Mouse (Mus musculus): ENCODE results near the gene Rnaseh2c. TPM values are rescaled to one million over a fixed set of nuclear protein-coding genes. Genes with fewer than 3 reads are reported as not detected.
A peak's percentile ranks its signal among the peaks of the same experiment; 100 is the strongest.

Rnaseh2c gene
- polyA plus RNA-seq (2015; fragmentation: Nextera tagmentation; extraction: Ambion mirVana), result 57.3 and 64.7 TPM in 2 replicates

DNA sequence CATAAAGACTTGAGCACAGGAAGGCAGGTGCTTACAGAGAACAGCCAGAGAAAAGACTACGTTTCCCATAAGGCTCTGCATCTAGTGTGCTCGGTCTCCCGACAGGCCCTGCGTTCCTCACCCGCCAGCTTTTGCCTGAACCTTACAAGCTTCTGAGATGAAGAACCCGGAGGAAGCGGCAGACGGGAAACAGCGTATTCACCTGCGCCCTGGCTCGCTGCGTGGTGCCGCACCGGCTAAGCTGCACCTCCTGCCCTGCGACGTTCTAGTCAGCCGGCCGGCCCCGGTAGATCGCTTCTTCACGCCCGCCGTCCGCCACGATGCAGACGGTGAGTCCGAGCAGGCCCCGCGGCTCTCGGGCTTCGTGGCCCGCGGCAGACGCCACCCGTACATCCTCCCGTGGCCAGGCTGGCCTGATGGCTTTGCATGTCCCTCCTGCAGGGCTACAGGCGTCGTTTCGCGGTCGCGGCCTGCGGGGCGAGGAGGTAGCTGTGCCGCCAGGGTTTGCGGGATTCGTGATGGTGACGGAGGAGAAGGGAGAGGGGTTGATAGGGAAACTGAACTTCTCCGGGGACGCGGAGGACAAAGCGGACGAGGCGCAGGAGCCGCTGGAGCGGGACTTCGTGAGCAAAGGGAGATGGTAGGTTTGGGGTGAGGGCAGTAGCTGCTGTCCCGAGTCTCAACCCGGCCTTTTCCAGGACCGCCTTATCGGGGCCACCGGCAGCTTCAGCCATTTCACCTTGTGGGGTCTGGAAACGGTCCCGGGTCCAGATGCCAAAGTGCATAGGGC lies at the start of gene Rnaseh2c:
Gene Rnaseh2c (plus strand): TSS at position 122 of the 790 bp plus-strand sequence.
- Histone ChIP-seq H3K27me3 (ENCODE audit: control insufficient read depth, insufficient read depth, low read length) (no peaks in the 10 kb centered on the region), H3K27ac (replicated peaks) (peak within 1 kb of the TSS; percentile 67), H3K4me3 (ENCODE audit: low read depth, low read length) (peak within 1 kb of the TSS; percentile 77), H3K9me3 (ENCODE audit: control insufficient read depth, low read length) (no peaks in the 10 kb centered on the region), H3K36me3 (ENCODE audit: control insufficient read depth, insufficient read depth, low read length) (peaks cover 22% of the 10 kb centered on the region), H3K9ac (ENCODE audit: low read length) (peak within 1 kb of the TSS; percentile 85), H3K4me2 (replicated peaks; ENCODE audit: low read depth) (peak within 1 kb of the TSS; percentile 97), H3K4me1 (replicated peaks; ENCODE audit: control insufficient read depth, insufficient read depth) (peaks cover 4% of the 10 kb centered on the region)
- under 1% methylated on average over 62 of the region's 64 CpGs for WGBS
- no peak for TF ChIP-seq EP300 (optimal IDR thresholded peaks at IDR 0.05)
- no peak for TF ChIP-seq CTCF (IDR thresholded peaks at IDR 0.05; ENCODE audit: low read depth)
- ATAC-seq (ENCODE audit: low FRiP score, low TSS enrichment), result peak; percentile 79
- peak; percentile 76 for DNase-seq (ENCODE audit: low spot score)

DNA sequence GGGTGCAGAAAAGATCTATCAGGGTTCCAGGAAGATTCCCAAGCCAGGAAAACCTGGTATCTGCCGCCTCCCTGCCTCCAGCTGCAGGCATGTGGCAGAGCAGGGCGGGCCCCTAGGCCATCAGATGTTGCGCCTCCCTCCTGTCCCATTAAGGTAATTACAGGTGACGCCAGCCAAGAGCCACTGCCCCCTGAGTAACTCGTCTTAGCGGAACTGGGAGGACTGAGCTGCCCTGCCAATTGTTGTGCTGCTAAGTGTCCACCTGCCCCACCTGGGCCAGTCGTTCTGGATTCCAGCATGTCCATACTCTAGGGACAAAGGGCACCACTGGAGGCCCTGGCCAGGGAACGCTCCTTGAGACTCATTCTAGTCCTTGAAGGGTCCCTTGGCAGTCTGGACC lies 47.9 kb upstream of the Rnaseh2c start:
- ATAC-seq (ENCODE audit: low FRiP score, low TSS enrichment) (peak; percentile 73), DNase-seq (ENCODE audit: low spot score) (peak; percentile 68)
- Histone ChIP-seq H3K4me2 (replicated peaks; ENCODE audit: low read depth) (peak overlapping the region; percentile 23; the same call in 1 of the 2 replicates), H3K4me3 (ENCODE audit: low read depth, low read length) (no peak overlapping the region), H3K27me3 (ENCODE audit: control insufficient read depth, insufficient read depth, low read length) (no peaks in the 10 kb centered on the region), H3K27ac (replicated peaks) (peak overlapping the region; percentile 65), H3K36me3 (ENCODE audit: control insufficient read depth, insufficient read depth, low read length) (peaks cover 3% of the 10 kb centered on the region; the same call in 1 of the 2 replicates), H3K9ac (ENCODE audit: low read length) (no peak overlapping the region), H3K4me1 (replicated peaks; ENCODE audit: control insufficient read depth, insufficient read depth) (no peaks in the 10 kb centered on the region), H3K9me3 (ENCODE audit: control insufficient read depth, low read length) (no peaks in the 10 kb centered on the region)
- WGBS, result 48% methylated on average over 8 of the region's 8 CpGs
- TF ChIP-seq CTCF (IDR thresholded peaks at IDR 0.05; ENCODE audit: low read depth) (no peak), EP300 (optimal IDR thresholded peaks at IDR 0.05) (no peak)

- peak; percentile 86 for DNase-seq (ENCODE audit: low spot score)
- Histone ChIP-seq H3K27ac (replicated peaks) (peak overlapping the region; percentile 65), H3K9ac (ENCODE audit: low read length) (no peak overlapping the region), H3K27me3 (ENCODE audit: control insufficient read depth, insufficient read depth, low read length) (no peaks in the 10 kb centered on the region), H3K4me1 (replicated peaks; ENCODE audit: control insufficient read depth, insufficient read depth) (no peaks in the 10 kb centered on the region), H3K9me3 (ENCODE audit: control insufficient read depth, low read length) (no peaks in the 10 kb centered on the region), H3K4me3 (ENCODE audit: low read depth, low read length) (no peak overlapping the region), H3K4me2 (replicated peaks; ENCODE audit: low read depth) (peak overlapping the region; percentile 23; the same call in 1 of the 2 replicates), H3K36me3 (ENCODE audit: control insufficient read depth, insufficient read depth, low read length) (peaks cover 3% of the 10 kb centered on the region; the same call in 1 of the 2 replicates)
- peak; percentile 82 for ATAC-seq (ENCODE audit: low FRiP score, low TSS enrichment)
- TF ChIP-seq CTCF (IDR thresholded peaks at IDR 0.05; ENCODE audit: low read depth) (no peak), EP300 (optimal IDR thresholded peaks at IDR 0.05) (no peak)
- 59% methylated on average over 14 of the region's 14 CpGs for WGBS
These were observed 47.5 kb upstream of the Rnaseh2c start for GRCm38 (mm10) chr19:5554212-5554611.

- no peak overlapping the region for H3K27ac ChIP-seq (replicated peaks)
- 47% methylated on average over 7 of the region's 7 CpGs for WGBS
- peak overlapping the region; percentile 50; the same call in 1 of the 2 replicates for H3K4me3 ChIP-seq (ENCODE audit: low read depth, low read length)
- no peaks in the 10 kb centered on the region for H3K4me1 ChIP-seq (replicated peaks; ENCODE audit: control insufficient read depth, insufficient read depth)
- H3K9me3 ChIP-seq (ENCODE audit: control insufficient read depth, low read length), result no peaks in the 10 kb centered on the region
- ATAC-seq (ENCODE audit: low FRiP score, low TSS enrichment) (no peak), DNase-seq (ENCODE audit: low spot score) (no peak)
- no peaks in the 10 kb centered on the region for H3K27me3 ChIP-seq (ENCODE audit: control insufficient read depth, insufficient read depth, low read length)
- no peaks in the 10 kb centered on the region for H3K36me3 ChIP-seq (ENCODE audit: control insufficient read depth, insufficient read depth, low read length)
- H3K4me2 ChIP-seq (replicated peaks; ENCODE audit: low read depth), result peak overlapping the region; percentile 58
- TF ChIP-seq EP300 (optimal IDR thresholded peaks at IDR 0.05), result no peak
- TF ChIP-seq CTCF (IDR thresholded peaks at IDR 0.05; ENCODE audit: low read depth), result no peak
- H3K9ac ChIP-seq (ENCODE audit: low read length), result peak overlapping the region; percentile 18; the same call in 1 of the 2 replicates
These were observed 43.5 kb upstream of the Rnaseh2c start for GRCm38 (mm10) chr19:5558169-5558568.

DNA sequence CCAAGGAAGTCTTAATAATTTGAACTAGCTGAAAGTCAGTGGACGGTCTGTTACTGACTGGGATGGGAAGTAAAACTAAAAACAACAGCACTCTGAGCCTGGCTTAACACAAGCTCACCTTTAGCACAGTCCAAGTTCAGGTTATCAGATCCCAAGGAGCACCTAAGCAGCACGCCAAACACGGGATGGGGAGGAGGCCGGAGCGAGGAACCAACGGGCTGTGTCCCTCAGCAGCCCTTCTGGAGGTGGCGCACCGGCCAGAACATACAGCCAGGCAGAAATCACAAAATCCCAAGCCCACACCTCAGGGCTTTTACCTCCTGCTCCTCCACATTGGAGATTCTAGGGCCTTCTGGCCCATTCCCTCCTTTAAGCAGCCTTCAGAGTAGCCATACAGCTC lies 42.9 kb upstream of the Rnaseh2c start:
- Histone ChIP-seq H3K4me1 (replicated peaks; ENCODE audit: control insufficient read depth, insufficient read depth) (no peaks in the 10 kb centered on the region), H3K36me3 (ENCODE audit: control insufficient read depth, insufficient read depth, low read length) (no peaks in the 10 kb centered on the region), H3K4me2 (replicated peaks; ENCODE audit: low read depth) (peak overlapping the region; percentile 58), H3K27ac (replicated peaks) (no peak overlapping the region), H3K27me3 (ENCODE audit: control insufficient read depth, insufficient read depth, low read length) (no peaks in the 10 kb centered on the region), H3K9ac (ENCODE audit: low read length) (0 out of 2 replicates have a peak overlapping the region, but pooled peaks have one; percentile 18), H3K9me3 (ENCODE audit: control insufficient read depth, low read length) (no peaks in the 10 kb centered on the region), H3K4me3 (ENCODE audit: low read depth, low read length) (peak overlapping the region; percentile 50)
- no peak for TF ChIP-seq EP300 (optimal IDR thresholded peaks at IDR 0.05)
- TF ChIP-seq CTCF (IDR thresholded peaks at IDR 0.05; ENCODE audit: low read depth), result no peak
- 67% methylated on average over 8 of the region's 8 CpGs for WGBS
- peak; percentile 51 for DNase-seq (ENCODE audit: low spot score)
- ATAC-seq (ENCODE audit: low FRiP score, low TSS enrichment), result no peak

DNA sequence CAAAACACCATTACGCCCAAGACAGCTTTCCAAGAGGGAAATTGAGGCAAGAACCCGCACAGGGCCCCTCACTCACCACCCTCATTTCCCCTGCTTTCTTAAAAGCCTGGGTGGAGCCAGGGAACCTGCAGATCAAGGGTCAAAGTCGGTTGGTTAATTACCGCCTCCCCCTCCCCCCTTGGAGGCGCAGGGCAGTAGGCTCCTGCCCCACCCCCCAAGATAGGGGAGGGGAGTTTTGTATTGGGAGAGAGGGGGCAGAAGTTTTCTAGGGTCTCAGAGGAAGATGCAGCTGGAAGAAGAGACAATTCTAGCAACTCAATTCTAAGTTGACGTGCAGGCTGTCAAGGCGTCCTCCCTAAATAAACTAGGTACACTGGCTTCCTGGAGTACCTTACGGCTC lies 42.4 kb upstream of the Rnaseh2c start:
- ATAC-seq (ENCODE audit: low FRiP score, low TSS enrichment), result no peak
- peak overlapping the region; percentile 58 for H3K4me2 ChIP-seq (replicated peaks; ENCODE audit: low read depth)
- no peaks in the 10 kb centered on the region for H3K9me3 ChIP-seq (ENCODE audit: control insufficient read depth, low read length)

More for the DNA sequence above, 42.4 kb upstream of the Rnaseh2c start:
- no peak for DNase-seq (ENCODE audit: low spot score)
- H3K4me1 ChIP-seq (replicated peaks; ENCODE audit: control insufficient read depth, insufficient read depth), result no peaks in the 10 kb centered on the region
- H3K27me3 ChIP-seq (ENCODE audit: control insufficient read depth, insufficient read depth, low read length), result no peaks in the 10 kb centered on the region
- H3K27ac ChIP-seq (replicated peaks), result no peak overlapping the region
- H3K4me3 ChIP-seq (ENCODE audit: low read depth, low read length), result peak overlapping the region; percentile 50
- 18% methylated on average over 8 of the region's 8 CpGs for WGBS
- H3K36me3 ChIP-seq (ENCODE audit: control insufficient read depth, insufficient read depth, low read length), result no peaks in the 10 kb centered on the region
- H3K9ac ChIP-seq (ENCODE audit: low read length), result peak overlapping the region; percentile 8
- TF ChIP-seq EP300 (optimal IDR thresholded peaks at IDR 0.05), result no peak
- no peak for TF ChIP-seq CTCF (IDR thresholded peaks at IDR 0.05; ENCODE audit: low read depth)
